Mouse (Mus musculus) cortical plate, adult 2 months (tissue): ENCODE data around the gene Ern1.

Experiments
- CTCF ChIP-seq: fragments of 200-500 bp; IDR thresholded peaks from 2 replicates; pipeline ENCODE4 v1.5.1; 2011; ENCODE audit warnings: mild to moderate bottlenecking, control low read depth, low read length; ENCODE audit not compliant: insufficient read depth; ENCODE audit errors: extremely low read depth
- POLR2A ChIP-seq: fragments of 200-500 bp; IDR thresholded peaks from 2 replicates; pipeline ENCODE4 v1.6.1; 2011; ENCODE audit warnings: mild to moderate bottlenecking, low read length, control low read depth; ENCODE audit not compliant: insufficient read depth; ENCODE audit errors: extremely low read depth

DNA sequence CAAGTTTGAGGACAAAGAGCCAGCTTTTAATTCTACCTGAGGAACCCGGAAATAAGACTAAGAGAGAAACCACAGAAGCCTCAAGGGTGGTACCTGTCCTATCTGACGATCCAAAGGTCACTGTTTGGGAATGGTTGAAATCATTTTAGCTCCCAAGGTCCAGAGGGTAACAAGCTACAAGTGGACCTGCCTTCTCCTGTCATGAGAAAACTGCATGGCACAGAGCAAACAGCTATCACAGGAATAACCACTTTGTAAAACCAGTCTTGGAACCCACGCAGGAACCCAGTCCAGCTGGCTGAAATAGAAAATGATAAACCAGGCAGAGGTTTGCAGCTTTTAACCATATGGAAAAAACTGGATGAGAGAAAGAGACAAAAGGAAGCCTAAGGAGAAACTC lies 25.3 kb downstream of the Ern1 start:
- TF ChIP-seq CTCF (no peak), POLR2A (no peak)
